Mouse (Mus musculus) testis, adult 2 months (tissue): ENCODE data around the gene Rraga.

Source experiments
- CTCF ChIP-seq: fragments of 200-500 bp; IDR thresholded peaks from 2 replicates; pipeline ENCODE4 v1.5.1; 2012; ENCODE audit warnings: low read depth, mild to moderate bottlenecking, inconsistent platforms, low read length, moderate library complexity; ENCODE audit not compliant: control insufficient read depth, insufficient read depth, insufficient replicate concordance
- POLR2A ChIP-seq: fragments of 200-500 bp; IDR thresholded peaks from 2 replicates; pipeline ENCODE4 v1.6.1; 2012; ENCODE audit warnings: low read depth, mild to moderate bottlenecking, inconsistent platforms, low read length, moderate library complexity; ENCODE audit not compliant: control insufficient read depth

- TF ChIP-seq CTCF (no peak), POLR2A (no peak)
These were observed 36.5 kb upstream of the Rraga start for GRCm38 (mm10) chr4:86538936-86539335.
